Comparison of ENCODE assay signal across 21 mouse cellular contexts in genomic region chr16:19966437-19966836, GRCm38 (mm10).
"Had no signal": no experiment of that assay in that cellular context is flagged by ENCODE, and none has a peak within 500 bp of the region (broad histone marks: within the 10 kb centered on the region; RNA-seq: fewer than 3 reads in every experiment).

No protein-coding gene starts in this region.

- DNase-seq: kidney, adult 11 months; kidney, adult 8-10 months; kidney, postnatal 10 days; kidney, postnatal 36 days; left cerebral cortex, postnatal 4 days; liver, postnatal 0 days; lung, embryonic 14.5 days; right cerebral cortex, adult 18-20 months; right cerebral cortex, postnatal 14 days; spleen, adult 18-20 months; thymus, postnatal 25 days had no signal

- H3K4me1 ChIP-seq: kidney, embryonic 15.5 days; limb, embryonic 12.5 days; limb, embryonic 15.5 days; midbrain, embryonic 12.5 days; midbrain, embryonic 15.5 days; neural tube, embryonic 12.5 days; neural tube, embryonic 15.5 days; stomach, embryonic 15.5 days had no signal

- H3K27ac ChIP-seq: kidney, embryonic 15.5 days; limb, embryonic 12.5 days; limb, embryonic 15.5 days; liver, embryonic 14.5 days; midbrain, embryonic 12.5 days; midbrain, embryonic 15.5 days; neural tube, embryonic 12.5 days; neural tube, embryonic 15.5 days; stomach, embryonic 15.5 days had no signal

- ATAC-seq: midbrain, embryonic 15.5 days had no signal

- H3K9ac ChIP-seq: kidney, embryonic 15.5 days; limb, embryonic 12.5 days; limb, embryonic 15.5 days; liver, embryonic 14.5 days; liver, postnatal 0 days; lung, embryonic 14.5 days; midbrain, embryonic 12.5 days; midbrain, embryonic 15.5 days; neural tube, embryonic 12.5 days; neural tube, embryonic 15.5 days; stomach, embryonic 15.5 days had no signal

- H3K4me3 ChIP-seq: kidney, embryonic 15.5 days; limb, embryonic 12.5 days; limb, embryonic 15.5 days; midbrain, embryonic 12.5 days; midbrain, embryonic 15.5 days; neural tube, embryonic 12.5 days; neural tube, embryonic 15.5 days; stomach, embryonic 15.5 days had no signal

- H3K27me3 ChIP-seq: kidney, embryonic 15.5 days; limb, embryonic 12.5 days; limb, embryonic 15.5 days; midbrain, embryonic 12.5 days; midbrain, embryonic 15.5 days; neural tube, embryonic 12.5 days; neural tube, embryonic 15.5 days; stomach, embryonic 15.5 days had no signal

- H3K4me2 ChIP-seq: kidney, embryonic 15.5 days; limb, embryonic 12.5 days; limb, embryonic 15.5 days; liver, embryonic 11.5 days; lung, embryonic 14.5 days; midbrain, embryonic 12.5 days; midbrain, embryonic 15.5 days; neural tube, embryonic 12.5 days; neural tube, embryonic 15.5 days; stomach, embryonic 15.5 days had no signal

- H3K9me3 ChIP-seq: kidney, embryonic 15.5 days; limb, embryonic 12.5 days; limb, embryonic 15.5 days; midbrain, embryonic 12.5 days; midbrain, embryonic 15.5 days; neural tube, embryonic 12.5 days; neural tube, embryonic 15.5 days; stomach, embryonic 15.5 days had no signal

- H3K36me3 ChIP-seq: kidney, embryonic 15.5 days; limb, embryonic 12.5 days; limb, embryonic 15.5 days; midbrain, embryonic 12.5 days; midbrain, embryonic 15.5 days; neural tube, embryonic 12.5 days; neural tube, embryonic 15.5 days; stomach, embryonic 15.5 days had no signal
